Mouse (Mus musculus) intestine, embryonic 16.5 days (tissue): ENCODE measurements around the gene March2. TPM values are rescaled to one million over a fixed set of nuclear protein-coding genes. Genes with fewer than 3 reads are reported as not detected.

Source experiments
- ATAC-seq: fragments of 200-750 bp; cut with Nextera tagmentation; 2 replicates; pipeline ENCODE4 v1.8.0; 2017; ENCODE audit warnings: moderate TSS enrichment, moderate library complexity
- H3K27ac ChIP-seq: fragments of 300-500 bp; sonication (generic); 2 replicates; pipeline ENCODE4 v1.5.1; 2014; ENCODE audit warnings: mild to moderate bottlenecking, low read length
- H3K27me3 ChIP-seq: fragments of 300-500 bp; sonication (generic); replicated peaks from 2 replicates; pipeline ENCODE4 v1.6.1; 2014; ENCODE audit warnings: low read length, control low read depth, mixed read lengths; ENCODE audit not compliant: control insufficient read depth, insufficient read depth
- H3K36me3 ChIP-seq: fragments of 300-500 bp; sonication (generic); 2 replicates; pipeline ENCODE4 v1.6.1; 2014; ENCODE audit warnings: low read length, control low read depth; ENCODE audit not compliant: control insufficient read depth, insufficient read depth
- H3K4me1 ChIP-seq: fragments of 300-500 bp; sonication (generic); 2 replicates; pipeline ENCODE4 v1.6.1; 2014; ENCODE audit warnings: low read length, control low read depth, mixed read lengths; ENCODE audit not compliant: control insufficient read depth, insufficient read depth
- H3K4me2 ChIP-seq: fragments of 300-500 bp; sonication (generic); 2 replicates; pipeline ENCODE4 v1.6.1; 2014; ENCODE audit warnings: low read depth, low read length, control low read depth
- H3K4me3 ChIP-seq: fragments of 300-500 bp; sonication (generic); 2 replicates; pipeline ENCODE4 v1.5.1; 2014; ENCODE audit warnings: mild to moderate bottlenecking, low read length
- H3K9ac ChIP-seq: fragments of 300-500 bp; sonication (generic); 2 replicates; pipeline ENCODE4 v1.6.1; 2014; ENCODE audit warnings: low read depth, low read length
- H3K9me3 ChIP-seq: fragments of 300-500 bp; sonication (generic); 2 replicates; pipeline ENCODE4 v1.6.1; 2016; ENCODE audit warnings: low read length, control low read depth; ENCODE audit not compliant: control insufficient read depth
- WGBS: fragments of 180-500 bp; shearing (Covaris S2); extraction: QIAGEN DNeasy Blood & Tissue Kit; methylation state at CpG from one replicate; pipeline ENCODE4 v1.1.7; 2014; 5-methylcytosine and 5-hydroxymethylcytosine counted together
- polyA plus RNA-seq: library from polyadenylated mRNA; unstranded; fragments of >200 nt; fragmentation: Nextera tagmentation; extraction: Ambion mirVana; gene quantifications from 2 replicates; pipeline ENCODE4 v1.2.1, GENCODE M21; 2015

Gene March2
- polyA plus RNA-seq, 1 experiment from 2014 or later = 54.7 TPM

- no peak for ATAC-seq
Measured at GRCm38 (mm10) chr17:33695471-33695870, 23.0 kb downstream of the March2 start.

GRCm38 (mm10) chr17:33686760-33687159, 31.7 kb downstream of the March2 start, which contains the start of gene Hnrnpm:
Gene Hnrnpm (minus strand): TSS chr17:33686860.
- Histone ChIP-seq H3K27me3 (no peaks in the 10 kb centered on the region), H3K4me3 (peak within 1 kb of the TSS; percentile 90), H3K9ac (peak within 1 kb of the TSS; percentile 100), H3K36me3 (no peaks in the 10 kb centered on the region), H3K4me1 (peaks cover 22% of the 10 kb centered on the region), H3K9me3 (no peaks in the 10 kb centered on the region), H3K27ac (peak within 1 kb of the TSS; percentile 63), H3K4me2 (peak within 1 kb of the TSS; percentile 70)
- no peak for ATAC-seq
- WGBS = 82% methylated on average over 1 of the region's 1 CpGs

More at GRCm38 (mm10) chr17:33695471-33695870, 23.0 kb downstream of the March2 start:
- Histone ChIP-seq H3K27ac (no peak overlapping the region), H3K4me3 (no peak overlapping the region), H3K27me3 (no peaks in the 10 kb centered on the region), H3K36me3 (peaks cover 6% of the 10 kb centered on the region; the same call in 1 of the 2 replicates), H3K4me1 (no peaks in the 10 kb centered on the region), H3K9me3 (no peaks in the 10 kb centered on the region), H3K4me2 (no peak overlapping the region), H3K9ac (no peak overlapping the region)
- WGBS = 85% methylated on average over 1 of the region's 1 CpGs

- Histone ChIP-seq H3K4me2 (peak overlapping the region; percentile 70), H3K9ac (peak overlapping the region; percentile 100), H3K27ac (peak overlapping the region; percentile 95), H3K36me3 (no peaks in the 10 kb centered on the region), H3K27me3 (no peaks in the 10 kb centered on the region), H3K9me3 (no peaks in the 10 kb centered on the region), H3K4me3 (peak overlapping the region; percentile 90), H3K4me1 (peaks cover 22% of the 10 kb centered on the region)
- WGBS = under 1% methylated on average over 42 of the region's 42 CpGs
- peak; percentile 98 for ATAC-seq
Measured at GRCm38 (mm10) chr17:33685249-33685653, 33.2 kb downstream of the March2 start.

GRCm38 (mm10) chr17:33684671-33685231, 33.7 kb downstream of the March2 start:
- under 1% methylated on average over 44 of the region's 44 CpGs for WGBS
- H3K4me1 ChIP-seq = peaks cover 22% of the 10 kb centered on the region
- ATAC-seq = peak; percentile 80

GRCm38 (mm10) chr17:33681767-33682166, 36.7 kb downstream of the March2 start:
- Histone ChIP-seq H3K27ac (no peak overlapping the region), H3K27me3 (no peaks in the 10 kb centered on the region), H3K36me3 (peaks cover 3% of the 10 kb centered on the region; the same call in 1 of the 2 replicates), H3K4me2 (no peak overlapping the region; the same call in 1 of the 2 replicates), H3K4me3 (no peak overlapping the region), H3K4me1 (peaks cover 27% of the 10 kb centered on the region), H3K9me3 (no peaks in the 10 kb centered on the region), H3K9ac (no peak overlapping the region)
- no peak for ATAC-seq

More at GRCm38 (mm10) chr17:33684671-33685231, 33.7 kb downstream of the March2 start:
- peak overlapping the region; percentile 65 for H3K4me2 ChIP-seq
- H3K4me3 ChIP-seq = peak overlapping the region; percentile 90
- H3K9ac ChIP-seq = peak overlapping the region; percentile 100
- H3K36me3 ChIP-seq = no peaks in the 10 kb centered on the region
- H3K27me3 ChIP-seq = no peaks in the 10 kb centered on the region
- H3K9me3 ChIP-seq = no peaks in the 10 kb centered on the region
- H3K27ac ChIP-seq = peak overlapping the region; percentile 95

GRCm38 (mm10) chr17:33678771-33679170, 39.7 kb downstream of the March2 start:
- no peak overlapping the region for H3K4me3 ChIP-seq
- ATAC-seq = no peak
- no peak overlapping the region for H3K4me2 ChIP-seq
- H3K4me1 ChIP-seq = peaks cover 32% of the 10 kb centered on the region
- no peaks in the 10 kb centered on the region for H3K27me3 ChIP-seq
- H3K27ac ChIP-seq = no peak overlapping the region
- no peak overlapping the region for H3K9ac ChIP-seq
- peaks cover 3% of the 10 kb centered on the region; the same call in 1 of the 2 replicates for H3K36me3 ChIP-seq
- H3K9me3 ChIP-seq = no peaks in the 10 kb centered on the region

- Histone ChIP-seq H3K9me3 (no peaks in the 10 kb centered on the region), H3K4me3 (no peak overlapping the region), H3K4me2 (no peak overlapping the region), H3K9ac (no peak overlapping the region), H3K36me3 (peaks cover 3% of the 10 kb centered on the region; the same call in 1 of the 2 replicates), H3K27me3 (no peaks in the 10 kb centered on the region), H3K4me1 (peaks cover 14% of the 10 kb centered on the region), H3K27ac (no peak overlapping the region)
- 90% methylated on average over 2 of the region's 2 CpGs for WGBS
- no peak for ATAC-seq
Measured at GRCm38 (mm10) chr17:33676086-33676485, 42.4 kb downstream of the March2 start.

- Histone ChIP-seq H3K9ac (no peak overlapping the region), H3K4me2 (no peak overlapping the region), H3K27me3 (no peaks in the 10 kb centered on the region), H3K4me3 (no peak overlapping the region), H3K36me3 (peaks cover 3% of the 10 kb centered on the region; the same call in 1 of the 2 replicates), H3K4me1 (peaks cover 14% of the 10 kb centered on the region), H3K27ac (no peak overlapping the region), H3K9me3 (no peaks in the 10 kb centered on the region)
- ATAC-seq = no peak
Measured at GRCm38 (mm10) chr17:33675452-33675851, 43.0 kb downstream of the March2 start.

GRCm38 (mm10) chr17:33673837-33674236, 44.6 kb downstream of the March2 start:
- H3K27ac ChIP-seq = no peak overlapping the region

More at GRCm38 (mm10) chr17:33673837-33674236, 44.6 kb downstream of the March2 start:
- Histone ChIP-seq H3K9me3 (no peaks in the 10 kb centered on the region), H3K4me3 (no peak overlapping the region), H3K36me3 (peaks cover 3% of the 10 kb centered on the region; the same call in 1 of the 2 replicates), H3K4me2 (no peak overlapping the region), H3K4me1 (peaks cover 11% of the 10 kb centered on the region), H3K27me3 (no peaks in the 10 kb centered on the region), H3K9ac (no peak overlapping the region)
- ATAC-seq = no peak
- 80% methylated on average over 1 of the region's 1 CpGs for WGBS
